Mouse (Mus musculus) spleen, adult 2 months (tissue): Measurements from ENCODE around the gene Slco3a1.

Experiments used
- CTCF ChIP-seq: fragments of 200-500 bp; IDR thresholded peaks from 2 replicates; pipeline ENCODE4 v1.5.1; 2011; ENCODE audit warnings: mild to moderate bottlenecking, inconsistent platforms; ENCODE audit not compliant: insufficient read depth, insufficient read length, insufficient replicate concordance; ENCODE audit errors: extremely low read depth
- POLR2A ChIP-seq: fragments of 200-500 bp; IDR thresholded peaks from 2 replicates; pipeline ENCODE4 v1.6.1; 2011; ENCODE audit warnings: low read depth, low read length, inconsistent platforms

- TF ChIP-seq POLR2A (no peak), CTCF (no peak)
These were observed 21.1 kb upstream of the Slco3a1 start for GRCm38 (mm10) chr7:74575678-74576077.
